Mouse (Mus musculus) MEL (cell line): ENCODE results near the gene Pcgf6. TPM values are rescaled to one million over a fixed set of nuclear protein-coding genes. Genes with fewer than 3 reads are reported as not detected.
A peak's percentile ranks its signal among the peaks of the same experiment; 100 is the strongest.

Source experiments
- BHLHE40 ChIP-seq: IDR thresholded peaks from 2 replicates; pipeline ENCODE4 v1.6.1; 2012; ENCODE audit warnings: low read depth, mild to moderate bottlenecking, inconsistent platforms, low read length, improper control_type of control experiment, borderline replicate concordance
- CHD1 ChIP-seq: IDR thresholded peaks from 2 replicates; pipeline ENCODE4 v1.6.1; 2012; ENCODE audit warnings: low read depth, mild to moderate bottlenecking, inconsistent platforms, low read length, improper control_type of control experiment
- CTCF ChIP-seq, 3 experiments: IDR thresholded peaks in 2 of 3; conservative IDR thresholded peaks in 1 of 3; 2 replicates each; pipeline ENCODE4 v1.5.1; 2011 to 2012; ENCODE audit warnings: low read length in 3 of 3, low read depth in 2 of 3, mild to moderate bottlenecking in 2 of 3, improper control_type of control experiment in 1 of 3, inconsistent platforms in 1 of 3, mixed read lengths in 1 of 3, moderate library complexity in 1 of 3; ENCODE audit not compliant: control insufficient read depth in 1 of 3, insufficient read depth in 1 of 3, poor library complexity in 1 of 3, severe bottlenecking in 1 of 3
- HCFC1 ChIP-seq: IDR thresholded peaks from 2 replicates; pipeline ENCODE4 v1.6.1; 2012; ENCODE audit warnings: low read depth, mild to moderate bottlenecking, inconsistent platforms, low read length, improper control_type of control experiment, moderate library complexity
- JUND ChIP-seq: IDR thresholded peaks from 2 replicates; pipeline ENCODE4 v1.6.1; 2011; ENCODE audit warnings: low read depth, mild to moderate bottlenecking, improper control_type of control experiment, low read length
- MAX ChIP-seq: IDR thresholded peaks from 2 replicates; pipeline ENCODE4 v1.6.1; 2011; ENCODE audit warnings: low read length, improper control_type of control experiment
- MEF2A ChIP-seq: IDR thresholded peaks from 2 replicates; pipeline ENCODE4 v1.6.1; 2014; ENCODE audit warnings: low read depth, mild to moderate bottlenecking, inconsistent platforms, low read length, improper control_type of control experiment; ENCODE audit not compliant: poor library complexity, insufficient replicate concordance, severe bottlenecking; ENCODE audit errors: extremely low read depth
- MXI1 ChIP-seq: IDR thresholded peaks from 2 replicates; pipeline ENCODE4 v1.6.1; 2011; ENCODE audit warnings: mild to moderate bottlenecking, low read depth, low read length, improper control_type of control experiment
- TAL1 ChIP-seq: IDR thresholded peaks from 2 replicates; pipeline ENCODE4 v1.6.1; 2012; ENCODE audit warnings: mild to moderate bottlenecking, inconsistent platforms, low read length, moderate library complexity, mixed read lengths
- TBP ChIP-seq: IDR thresholded peaks from 2 replicates; pipeline ENCODE4 v1.8.0; 2011; ENCODE audit warnings: low read depth, low read length, improper control_type of control experiment
- ZC3H11A ChIP-seq: IDR thresholded peaks from 2 replicates; pipeline ENCODE4 v1.6.1; 2012; ENCODE audit warnings: low read depth, mild to moderate bottlenecking, inconsistent platforms, low read length, improper control_type of control experiment
- ZKSCAN1 ChIP-seq: IDR thresholded peaks from 2 replicates; pipeline ENCODE4 v1.6.1; 2012; ENCODE audit warnings: low read depth, mild to moderate bottlenecking, inconsistent platforms, low read length, improper control_type of control experiment, moderate library complexity
- polyA plus RNA-seq, 2 experiments: library from polyadenylated mRNA; stranded (reverse) in 1 of 2; unstranded in 1 of 2; fragments of >175 nt in 1 of 2; fragments of >200 nt in 1 of 2; gene quantifications; 2 replicates each; pipeline versions ENCODE4 v1.2.1 to v1.2.4; 2012; ENCODE audit warnings: low replicate concordance in 2 of 2, low read depth in 1 of 2; ENCODE audit not compliant: insufficient read length in 2 of 2, insufficient read depth in 1 of 2, missing spikeins in 1 of 2
- total RNA-seq: library from RNA; depleted of rRNA; stranded (reverse); fragments of 300-350 nt; gene quantifications from 2 replicates; pipeline ENCODE4 v1.2.3, GENCODE M21; 2012; rRNA removed

Pcgf6 gene
- total and polyA plus RNA-seq, 3 experiments: 29.0 to 47.5 TPM; not detected in 1

GRCm38 (mm10) chr19:46983966-46984380 lies 66.7 kb downstream of the Pcgf6 start (continued):
- no peak for TF ChIP-seq CTCF (IDR thresholded peaks at IDR 0.05 in 2 of 3, conservative IDR thresholded peaks at IDR 0.05 in 1 of 3; ENCODE audit: control insufficient read depth in 1 of 3, insufficient read depth in 1 of 3, low read depth in 2 of 3, low read length in 3 of 3, poor library complexity in 1 of 3, severe bottlenecking in 1 of 3)
- TF ChIP-seq CHD1: no peak; the same call in 1 of the 2 replicates
- no peak for TF ChIP-seq BHLHE40
- TF ChIP-seq HCFC1: peak; percentile 59
- peak; percentile 100 for TF ChIP-seq TAL1
- TF ChIP-seq ZKSCAN1: no peak
- no peak for TF ChIP-seq JUND
- peak; percentile 76; the same call in 1 of the 2 replicates for TF ChIP-seq TBP
- TF ChIP-seq ZC3H11A: no peak
- TF ChIP-seq MXI1: peak; percentile 68
- no peak for TF ChIP-seq MEF2A
- peak; percentile 63 for TF ChIP-seq MAX

Other genes with a start within 250 kb of the Pcgf6 start
- not detected in 2 replicates for gene Ina, start 36.2 kb downstream of the Pcgf6 start, total RNA-seq
- not detected for gene Ina, start 36.2 kb downstream of the Pcgf6 start, polyA plus RNA-seq
- gene Nt5c2, start 35.8 kb downstream of the Pcgf6 start, total RNA-seq: 64.6 and 65.0 TPM in 2 replicates
- gene Nt5c2, start 35.8 kb downstream of the Pcgf6 start, polyA plus RNA-seq: 100 to 1,000 TPM; 147 to 455 TPM
- gene Taf5, start 16.8 kb upstream of the Pcgf6 start, total RNA-seq: 25.1 and 28.3 TPM in 2 replicates
- gene Taf5, start 16.8 kb upstream of the Pcgf6 start, polyA plus RNA-seq: 10 to 100 TPM; 22.8 to 74.3 TPM
- 745 and 762 TPM in 2 replicates for gene Usmg5, start 39.7 kb upstream of the Pcgf6 start, total RNA-seq
- 100 to 1,000 TPM in 1 of 2 experiments, not detected in 1; 750 TPM for gene Usmg5, start 39.7 kb upstream of the Pcgf6 start, polyA plus RNA-seq
- 72.0 and 81.8 TPM in 2 replicates for gene Pdcd11, start 39.9 kb upstream of the Pcgf6 start, total RNA-seq
- 100 to 1,000 TPM in 1 of 2 experiments, 10 to 100 TPM in 1; 79.6 to 107 TPM for gene Pdcd11, start 39.9 kb upstream of the Pcgf6 start, polyA plus RNA-seq
- 8.5 and 11.1 TPM in 2 replicates for gene Calhm2, start 87.4 kb upstream of the Pcgf6 start, total RNA-seq
- gene Calhm2, start 87.4 kb upstream of the Pcgf6 start, polyA plus RNA-seq: 10 to 100 TPM in 1 of 2 experiments, not detected in 1; 11.2 TPM
- not detected in 2 replicates for gene Calhm1, start 93.3 kb upstream of the Pcgf6 start, total RNA-seq
- gene Calhm1, start 93.3 kb upstream of the Pcgf6 start, polyA plus RNA-seq: under 1 TPM in 1 of 2 experiments, not detected in 1; 0.06 TPM
- gene Calhm3, start 106.9 kb upstream of the Pcgf6 start, total RNA-seq: not detected in 2 replicates
- gene Calhm3, start 106.9 kb upstream of the Pcgf6 start, polyA plus RNA-seq: not detected
- not detected in 2 replicates for gene Neurl1a, start 127.9 kb upstream of the Pcgf6 start, total RNA-seq
- under 1 TPM in 1 of 2 experiments, not detected in 1; 0.03 TPM for gene Neurl1a, start 127.9 kb upstream of the Pcgf6 start, polyA plus RNA-seq